Mouse (Mus musculus) MEL (cell line): ENCODE results near the gene Bach2. TPM values are rescaled to one million over a fixed set of nuclear protein-coding genes. Genes with fewer than 3 reads are reported as not detected.

ENCODE experiments used
- DNase-seq: peaks from one replicate; pipeline ENCODE4 v3.0.0; 2011; ENCODE audit warnings: low read depth, low spot score
- H3K27ac ChIP-seq: 2 replicates; pipeline ENCODE4 v1.5.1; 2012; ENCODE audit warnings: low read depth, mild to moderate bottlenecking, control low read depth, low read length, moderate library complexity; ENCODE audit not compliant: control insufficient read depth
- H3K27me3 ChIP-seq, 2 experiments: fragments of 150-350 bp in 1 of 2; sonication (generic) in 1 of 2; 2 replicates each; pipeline ENCODE4 v1.6.1; 2012; ENCODE audit warnings: low read length in 2 of 2, mild to moderate bottlenecking in 2 of 2, improper control_type of control experiment in 1 of 2, moderate library complexity in 1 of 2; ENCODE audit not compliant: insufficient read depth in 2 of 2, control insufficient read depth in 1 of 2
- H3K36me3 ChIP-seq, 2 experiments: 2 replicates each; pipeline ENCODE4 v1.6.1; 2012 to 2014; ENCODE audit warnings: low read length in 2 of 2, improper control_type of control experiment in 1 of 2, inconsistent platforms in 1 of 2, mild to moderate bottlenecking in 1 of 2; ENCODE audit not compliant: insufficient read depth in 2 of 2, control insufficient read depth in 1 of 2
- H3K4me1 ChIP-seq, 2 experiments: fragments of 150-350 bp in 1 of 2; sonication (generic) in 1 of 2; 2 replicates each; pipeline ENCODE4 v1.6.1; 2012; ENCODE audit warnings: low read length in 2 of 2, improper control_type of control experiment in 1 of 2, mild to moderate bottlenecking in 1 of 2; ENCODE audit not compliant: insufficient read depth in 2 of 2, control insufficient read depth in 1 of 2
- H3K4me3 ChIP-seq, 2 experiments: fragments of 150-350 bp in 1 of 2; sonication (generic) in 1 of 2; 2 replicates each; pipeline ENCODE4 v1.5.1; 2012; ENCODE audit warnings: low read depth in 2 of 2, low read length in 2 of 2, mild to moderate bottlenecking in 2 of 2, moderate library complexity in 2 of 2, control low read depth in 1 of 2, improper control_type of control experiment in 1 of 2; ENCODE audit not compliant: control insufficient read depth in 1 of 2, insufficient read depth in 1 of 2
- H3K79me2 ChIP-seq: 2 replicates; pipeline ENCODE4 v1.6.1; 2012; ENCODE audit warnings: mild to moderate bottlenecking, low read length, moderate library complexity; ENCODE audit not compliant: control insufficient read depth, poor library complexity, insufficient read depth
- H3K9ac ChIP-seq: 2 replicates; pipeline ENCODE4 v1.6.1; 2012; ENCODE audit warnings: low read depth, mild to moderate bottlenecking, control low read depth, low read length, moderate library complexity; ENCODE audit not compliant: control insufficient read depth, poor library complexity, severe bottlenecking
- H3K9me3 ChIP-seq: fragments of 150-350 bp; sonication (generic); replicated peaks from 2 replicates; pipeline ENCODE4 v1.6.1; 2012; ENCODE audit warnings: mild to moderate bottlenecking, low read length, improper control_type of control experiment, moderate library complexity; ENCODE audit not compliant: insufficient read depth
- BHLHE40 ChIP-seq: IDR thresholded peaks from 2 replicates; pipeline ENCODE4 v1.6.1; 2012; ENCODE audit warnings: low read depth, mild to moderate bottlenecking, inconsistent platforms, low read length, improper control_type of control experiment, borderline replicate concordance
- CHD1 ChIP-seq: IDR thresholded peaks from 2 replicates; pipeline ENCODE4 v1.6.1; 2012; ENCODE audit warnings: low read depth, mild to moderate bottlenecking, inconsistent platforms, low read length, improper control_type of control experiment
- CHD2 ChIP-seq: IDR thresholded peaks from 2 replicates; pipeline ENCODE4 v1.6.1; 2011; ENCODE audit warnings: low read length, improper control_type of control experiment
- ELF1 ChIP-seq: IDR thresholded peaks from 2 replicates; pipeline ENCODE4 v1.6.1; 2014; ENCODE audit warnings: low read depth, mild to moderate bottlenecking, inconsistent platforms, low read length, improper control_type of control experiment, moderate library complexity
- EP300 ChIP-seq, 2 experiments: IDR thresholded peaks; 2 replicates each; pipeline ENCODE4 v1.6.1; 2011; ENCODE audit warnings: improper control_type of control experiment in 2 of 2, low read length in 2 of 2, low read depth in 1 of 2, mild to moderate bottlenecking in 1 of 2
- GABPA ChIP-seq: IDR thresholded peaks from 2 replicates; pipeline ENCODE4 v1.6.1; 2012; ENCODE audit warnings: low read depth, mild to moderate bottlenecking, inconsistent platforms, low read length, improper control_type of control experiment, moderate library complexity
- HCFC1 ChIP-seq: IDR thresholded peaks from 2 replicates; pipeline ENCODE4 v1.6.1; 2012; ENCODE audit warnings: low read depth, mild to moderate bottlenecking, inconsistent platforms, low read length, improper control_type of control experiment, moderate library complexity
- JUND ChIP-seq: IDR thresholded peaks from 2 replicates; pipeline ENCODE4 v1.6.1; 2011; ENCODE audit warnings: low read depth, mild to moderate bottlenecking, improper control_type of control experiment, low read length
- MAFK ChIP-seq: IDR thresholded peaks from 2 replicates; pipeline ENCODE4 v1.6.1; 2011; ENCODE audit warnings: low read depth, mild to moderate bottlenecking, low read length, improper control_type of control experiment, borderline replicate concordance
- MEF2A ChIP-seq: IDR thresholded peaks from 2 replicates; pipeline ENCODE4 v1.6.1; 2014; ENCODE audit warnings: low read depth, mild to moderate bottlenecking, inconsistent platforms, low read length, improper control_type of control experiment; ENCODE audit not compliant: poor library complexity, insufficient replicate concordance, severe bottlenecking; ENCODE audit errors: extremely low read depth
- NELFE ChIP-seq: IDR thresholded peaks from 2 replicates; pipeline ENCODE4 v1.6.1; 2011; ENCODE audit warnings: low read depth, low read length, improper control_type of control experiment
- NRF1 ChIP-seq: IDR thresholded peaks from 2 replicates; pipeline ENCODE4 v1.6.1; 2014; ENCODE audit warnings: low read depth, mild to moderate bottlenecking, inconsistent platforms, low read length, improper control_type of control experiment, moderate library complexity; ENCODE audit not compliant: poor library complexity, insufficient read depth, severe bottlenecking
- POLR2A ChIP-seq, 2 experiments: IDR thresholded peaks; 2 replicates each; pipeline ENCODE4 v1.6.1; 2011 to 2012; ENCODE audit warnings: low read length in 2 of 2, mild to moderate bottlenecking in 2 of 2, control low read depth in 1 of 2, improper control_type of control experiment in 1 of 2, low read depth in 1 of 2, moderate library complexity in 1 of 2; ENCODE audit not compliant: control insufficient read depth in 1 of 2, insufficient read depth in 1 of 2, poor library complexity in 1 of 2
- POLR2AphosphoS2 ChIP-seq: IDR thresholded peaks from 2 replicates; pipeline ENCODE4 v1.6.1; 2011; ENCODE audit warnings: low read length, improper control_type of control experiment
- POLR2AphosphoS5 ChIP-seq: IDR thresholded peaks from 2 replicates; pipeline ENCODE4 v1.6.1; 2012; ENCODE audit warnings: low read depth, borderline replicate concordance, mild to moderate bottlenecking, inconsistent platforms, low read length, moderate library complexity, mixed read lengths
- RAD21 ChIP-seq: IDR thresholded peaks from 2 replicates; pipeline ENCODE4 v1.6.1; 2011; ENCODE audit warnings: mild to moderate bottlenecking, low read depth, low read length, improper control_type of control experiment
- RCOR1 ChIP-seq: IDR thresholded peaks from 2 replicates; pipeline ENCODE4 v1.6.1; 2012; ENCODE audit warnings: low read depth, mild to moderate bottlenecking, inconsistent platforms, low read length, improper control_type of control experiment
- TCF12 ChIP-seq: IDR thresholded peaks from 2 replicates; pipeline ENCODE4 v1.6.1; 2014; ENCODE audit warnings: low read depth, mild to moderate bottlenecking, inconsistent platforms, low read length, improper control_type of control experiment, moderate library complexity
- USF1 ChIP-seq: IDR thresholded peaks from 2 replicates; pipeline ENCODE4 v1.6.1; 2014; ENCODE audit warnings: low read depth, mild to moderate bottlenecking, inconsistent platforms, low read length, improper control_type of control experiment, moderate library complexity
- ZNF384 ChIP-seq: IDR thresholded peaks from 2 replicates; pipeline ENCODE4 v1.6.1; 2012; ENCODE audit warnings: low read depth, mild to moderate bottlenecking, inconsistent platforms, low read length, improper control_type of control experiment
- polyA plus RNA-seq, 2 experiments: library from polyadenylated mRNA; stranded (reverse) in 1 of 2; unstranded in 1 of 2; fragments of >175 nt in 1 of 2; fragments of >200 nt in 1 of 2; gene quantifications; 2 replicates each; pipeline versions ENCODE4 v1.2.1 to v1.2.4; 2012; ENCODE audit warnings: low replicate concordance in 2 of 2, low read depth in 1 of 2; ENCODE audit not compliant: insufficient read length in 2 of 2, insufficient read depth in 1 of 2, missing spikeins in 1 of 2
- total RNA-seq: library from RNA; depleted of rRNA; stranded (reverse); fragments of 300-350 nt; gene quantifications from 2 replicates; pipeline ENCODE4 v1.2.3, GENCODE M21; 2012

Bach2 gene
- total and polyA plus RNA-seq, 3 experiments, result 0.04 TPM; not detected in 2

GRCm38 (mm10) chr4:32359634-32360033, 121.0 kb downstream of the Bach2 start (continued):
- no peak for TF ChIP-seq POLR2AphosphoS2
- TF ChIP-seq JUND, result no peak
- TF ChIP-seq RCOR1, result no peak
- TF ChIP-seq CHD2, result no peak

GRCm38 (mm10) chr4:32360496-32360895, 121.9 kb downstream of the Bach2 start:
- no peaks in the 10 kb centered on the region for H3K27me3 ChIP-seq
- H3K36me3 ChIP-seq, result no peaks in the 10 kb centered on the region
- no peak for DNase-seq
- H3K79me2 ChIP-seq, result no peaks in the 10 kb centered on the region
- no peaks in the 10 kb centered on the region for H3K9me3 ChIP-seq
- TF ChIP-seq ELF1 (no peak), MEF2A (no peak), JUND (no peak), MAFK (no peak), EP300 (IDR thresholded peaks at IDR 0.05; ENCODE audit: low read depth in 1 of 2, low read length in 2 of 2) (no peak), HCFC1 (no peak), ZNF384 (no peak), RCOR1 (no peak), POLR2A (IDR thresholded peaks at IDR 0.05; ENCODE audit: control insufficient read depth in 1 of 2, insufficient read depth in 1 of 2, low read depth in 1 of 2, low read length in 2 of 2, poor library complexity in 1 of 2) (no peak), NELFE (no peak), BHLHE40 (no peak), NRF1 (no peak), CHD2 (no peak), RAD21 (no peak), TCF12 (no peak), POLR2AphosphoS5 (no peak), USF1 (no peak), POLR2AphosphoS2 (no peak), CHD1 (no peak), GABPA (no peak)
- H3K9ac ChIP-seq, result no peak overlapping the region
- no peak overlapping the region for H3K27ac ChIP-seq
- H3K4me3 ChIP-seq, result no peak overlapping the region
- no peaks in the 10 kb centered on the region for H3K4me1 ChIP-seq
